Mouse (Mus musculus) CH12.LX (cell line): ENCODE measurements at regions not wholly inside any gene's neighbourhood (a gene's known extent, or its start where the extent isn't known, plus 50 kb on each side); places are given as distances from the start of the nearest gene placed in this dataset.

Experiments
- DNase-seq: peaks from one replicate; pipeline ENCODE4 v3.0.0-alpha.2; 2013; ENCODE audit errors: extremely low read depth
- H3K27ac ChIP-seq: 2 replicates; pipeline ENCODE4 v1.5.1; 2012; ENCODE audit warnings: low read depth, mild to moderate bottlenecking, control low read depth, moderate library complexity; ENCODE audit not compliant: insufficient read depth
- H3K27me3 ChIP-seq: replicated peaks from 2 replicates; pipeline ENCODE3; 2012; ENCODE audit warnings: inconsistent platforms
- H3K36me3 ChIP-seq, 2 experiments: replicated peaks in 1 of 2; 2 replicates each; pipeline versions ENCODE3 to v1.6.1; 2012; ENCODE audit warnings: inconsistent platforms in 1 of 2, low read length in 1 of 2, mild to moderate bottlenecking in 1 of 2, mixed read lengths in 1 of 2, moderate library complexity in 1 of 2; ENCODE audit not compliant: control insufficient read depth in 1 of 2, insufficient read depth in 1 of 2
- H3K4me1 ChIP-seq, 2 experiments: 2 replicates each; pipeline ENCODE4 v1.6.1; 2012; ENCODE audit warnings: inconsistent platforms in 1 of 2, moderate library complexity in 1 of 2; ENCODE audit not compliant: insufficient read depth in 2 of 2, control insufficient read depth in 1 of 2
- H3K4me2 ChIP-seq: 2 replicates; pipeline ENCODE4 v1.6.1; 2012; ENCODE audit warnings: low read depth, mild to moderate bottlenecking, control low read depth; ENCODE audit not compliant: poor library complexity, insufficient read depth, severe bottlenecking
- H3K4me3 ChIP-seq, 3 experiments: fragments of 150-350 bp in 1 of 3; sonication (generic) in 1 of 3; replicated peaks in 1 of 3; 2 replicates each; pipeline versions ENCODE3 to v1.5.1; 2011 to 2012; ENCODE audit warnings: low read depth in 2 of 3, low read length in 2 of 3, mild to moderate bottlenecking in 2 of 3, moderate library complexity in 2 of 3, control low read depth in 1 of 3, improper control_type of control experiment in 1 of 3, inconsistent platforms in 1 of 3, mixed read lengths in 1 of 3; ENCODE audit not compliant: poor library complexity in 1 of 3
- H3K79me2 ChIP-seq: replicated peaks from 2 replicates; pipeline ENCODE4 v1.6.1; 2012; ENCODE audit warnings: mild to moderate bottlenecking, moderate library complexity; ENCODE audit not compliant: control insufficient read depth, poor library complexity, insufficient read depth, severe bottlenecking; ENCODE audit errors: extremely low read depth
- H3K9ac ChIP-seq: 2 replicates; pipeline ENCODE4 v1.6.1; 2012; ENCODE audit warnings: low read depth, mild to moderate bottlenecking, control low read depth, moderate library complexity; ENCODE audit not compliant: insufficient read depth
- H3K9me3 ChIP-seq: replicated peaks from 2 replicates; pipeline ENCODE3; 2012; ENCODE audit warnings: low read length, inconsistent platforms, mixed read lengths
- BHLHE40 ChIP-seq: IDR thresholded peaks from 2 replicates; pipeline ENCODE4 v1.6.1; 2011; ENCODE audit warnings: mild to moderate bottlenecking, low read depth, low read length, improper control_type of control experiment
- CHD2 ChIP-seq: IDR thresholded peaks from 2 replicates; pipeline ENCODE4 v1.6.1; 2011; ENCODE audit warnings: low read length, improper control_type of control experiment
- CTCF ChIP-seq, 2 experiments: IDR thresholded peaks in 1 of 2; conservative IDR thresholded peaks in 1 of 2; 2 replicates each; pipeline ENCODE4 v1.5.1; 2011 to 2012; ENCODE audit warnings: low read depth in 2 of 2, low read length in 2 of 2, improper control_type of control experiment in 1 of 2, inconsistent platforms in 1 of 2, mild to moderate bottlenecking in 1 of 2, moderate library complexity in 1 of 2
- E2F4 ChIP-seq: IDR thresholded peaks from 2 replicates; pipeline ENCODE4 v1.6.1; 2011; ENCODE audit warnings: low read depth, low read length, improper control_type of control experiment; ENCODE audit not compliant: insufficient replicate concordance
- ELF1 ChIP-seq: IDR thresholded peaks from 2 replicates; pipeline ENCODE4 v1.6.1; 2014; ENCODE audit warnings: low read depth, mild to moderate bottlenecking, inconsistent platforms, low read length, improper control_type of control experiment
- EP300 ChIP-seq: IDR thresholded peaks from 2 replicates; pipeline ENCODE4 v1.6.1; 2011; ENCODE audit warnings: low read length, improper control_type of control experiment
- ETS1 ChIP-seq: conservative IDR thresholded peaks from 2 replicates; pipeline ENCODE4 v1.6.1; 2012; ENCODE audit warnings: low read depth, mild to moderate bottlenecking, inconsistent platforms, low read length, improper control_type of control experiment, moderate library complexity
- GABPA ChIP-seq: IDR thresholded peaks from 2 replicates; pipeline ENCODE4 v1.6.1; 2012; ENCODE audit warnings: low read depth, low read length, improper control_type of control experiment, inconsistent platforms; ENCODE audit not compliant: insufficient replicate concordance
- HCFC1 ChIP-seq: IDR thresholded peaks from 2 replicates; pipeline ENCODE4 v1.6.1; 2012; ENCODE audit warnings: low read depth, mild to moderate bottlenecking, inconsistent platforms, low read length, improper control_type of control experiment
- IRF4 ChIP-seq: IDR thresholded peaks from 2 replicates; pipeline ENCODE4 v1.6.1; 2014; ENCODE audit warnings: low read depth, mild to moderate bottlenecking, inconsistent platforms, low read length, improper control_type of control experiment
- JUN ChIP-seq: IDR thresholded peaks from 2 replicates; pipeline ENCODE4 v1.6.1; 2011; ENCODE audit warnings: low read depth, mild to moderate bottlenecking, low read length, improper control_type of control experiment, moderate library complexity; ENCODE audit not compliant: insufficient read depth
- JUND ChIP-seq: conservative IDR thresholded peaks from 2 replicates; pipeline ENCODE4 v1.6.1; 2011; ENCODE audit warnings: low read depth, low read length, improper control_type of control experiment
- MAZ ChIP-seq: IDR thresholded peaks from 2 replicates; pipeline ENCODE4 v1.6.1; 2012; ENCODE audit warnings: low read depth, mild to moderate bottlenecking, inconsistent platforms, low read length, improper control_type of control experiment, moderate library complexity
- MEF2A ChIP-seq: IDR thresholded peaks from 2 replicates; pipeline ENCODE4 v1.6.1; 2014; ENCODE audit warnings: low read depth, mild to moderate bottlenecking, inconsistent platforms, low read length, improper control_type of control experiment, borderline replicate concordance
- MYC ChIP-seq: IDR thresholded peaks from 2 replicates; pipeline ENCODE4 v1.6.1; 2011; ENCODE audit warnings: low read depth, mild to moderate bottlenecking, improper control_type of control experiment, low read length
- POLR2A ChIP-seq: IDR thresholded peaks from 2 replicates; pipeline ENCODE4 v1.6.1; 2011; ENCODE audit warnings: low read depth, mild to moderate bottlenecking, improper control_type of control experiment, low read length
- RAD21 ChIP-seq: IDR thresholded peaks from 2 replicates; pipeline ENCODE4 v1.6.1; 2011; ENCODE audit warnings: low read depth, mild to moderate bottlenecking, low read length, improper control_type of control experiment, moderate library complexity
- SIN3A ChIP-seq: IDR thresholded peaks from 2 replicates; pipeline ENCODE4 v1.6.1; 2012; ENCODE audit warnings: low read length, improper control_type of control experiment, inconsistent platforms
- SMC3 ChIP-seq: IDR thresholded peaks from 2 replicates; pipeline ENCODE4 v1.6.1; 2011; ENCODE audit warnings: low read depth, low read length, improper control_type of control experiment
- TCF12 ChIP-seq: IDR thresholded peaks from 2 replicates; pipeline ENCODE4 v1.6.1; 2014; ENCODE audit warnings: low read depth, mild to moderate bottlenecking, inconsistent platforms, low read length, improper control_type of control experiment
- UBTF ChIP-seq: IDR thresholded peaks from 2 replicates; pipeline ENCODE4 v1.6.1; 2012; ENCODE audit warnings: low read depth, mild to moderate bottlenecking, inconsistent platforms, low read length, improper control_type of control experiment, moderate library complexity
- USF1 ChIP-seq: IDR thresholded peaks from 2 replicates; pipeline ENCODE4 v1.6.1; 2014; ENCODE audit warnings: low read depth, mild to moderate bottlenecking, inconsistent platforms, low read length, improper control_type of control experiment
- USF2 ChIP-seq: conservative IDR thresholded peaks from 2 replicates; pipeline ENCODE4 v1.6.1; 2011; ENCODE audit warnings: low read depth, low read length, improper control_type of control experiment
- ZMIZ1 ChIP-seq: IDR thresholded peaks from 2 replicates; pipeline ENCODE4 v1.6.1; 2012; ENCODE audit warnings: low read depth, mild to moderate bottlenecking, inconsistent platforms, low read length, improper control_type of control experiment
- ZNF384 ChIP-seq: IDR thresholded peaks from 2 replicates; pipeline ENCODE4 v1.6.1; 2012; ENCODE audit warnings: low read depth, low read length, improper control_type of control experiment, inconsistent platforms
- dilution Hi-C: fragments of 300-500 bp; cut with MboI; formaldehyde crosslinking; loops from 2 replicates; pipeline ENCODE4 v1.14.3; 2020; ENCODE audit warnings: low sequenced_read_pairs; ENCODE audit not compliant: extremely low pct_unique_long_range_greater_than_20kb, extremely low pct_ligation_motif_present
- in situ Hi-C: fragments of 300-500 bp; cut with MboI; formaldehyde crosslinking; loops from 3 replicates; pipeline ENCODE4 v1.14.3; 2019; ENCODE audit warnings: low sequenced_read_pairs, low pct_ligation_motif_present, low pct_unique_long_range_greater_than_20kb, mixed read lengths

DNA sequence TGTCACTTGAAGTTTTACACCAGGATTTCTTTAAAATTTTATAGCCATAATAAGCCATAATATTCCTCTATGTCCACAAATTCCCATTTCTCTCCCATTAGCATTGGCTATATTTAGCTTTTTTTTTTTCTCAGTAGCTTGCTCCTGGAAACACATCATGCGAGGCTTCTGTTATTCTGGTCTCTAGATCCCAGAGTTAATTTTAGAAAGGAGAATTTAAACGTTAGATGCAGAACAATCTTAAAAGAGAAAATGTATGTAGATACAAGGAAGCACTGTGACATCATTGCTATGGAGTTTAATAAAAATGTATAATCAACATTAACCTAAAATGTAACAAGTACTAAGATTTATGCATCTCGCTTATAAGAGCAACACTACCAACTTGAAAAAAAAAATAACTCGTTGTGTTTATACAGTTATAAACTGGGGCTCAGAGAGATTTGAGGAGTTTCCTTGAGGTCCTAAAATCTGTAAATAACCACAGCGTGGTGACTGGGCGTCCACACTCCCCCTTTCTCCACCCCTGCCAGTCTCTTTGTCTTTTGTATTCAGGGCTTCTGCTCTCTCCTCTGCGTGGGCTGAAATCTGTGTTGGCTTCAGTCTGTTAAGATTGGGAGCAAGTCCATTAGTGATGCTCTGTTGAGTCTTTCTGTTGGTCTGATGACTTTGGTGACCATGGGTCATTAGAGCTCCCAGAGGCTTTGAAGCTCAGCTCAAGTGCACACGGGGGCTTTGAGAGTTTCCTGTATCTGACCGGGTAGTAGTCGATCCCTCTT, 188.8 kb downstream of the Dusp6 start:
- in situ Hi-C loops (loop anchor here (25.0 kb wide), 1 partner anchor 265 kb away; no protein-coding TSS in a partner anchor), dilution Hi-C loops (no loop called here)
- Histone ChIP-seq H3K79me2 (no peaks in the 10 kb centered on the region), H3K36me3 (no peaks in the 10 kb centered on the region), H3K4me3 (no peak overlapping the region), H3K4me1 (peaks cover 0 to 15% of the 10 kb centered on the region in 2 experiments; a peak in 2 of 4 replicates), H3K9ac (no peak overlapping the region), H3K9me3 (no peaks in the 10 kb centered on the region), H3K27me3 (no peaks in the 10 kb centered on the region), H3K4me2 (0 out of 2 replicates have a peak overlapping the region, but pooled peaks have one; percentile 11), H3K27ac (no peak overlapping the region)
- TF ChIP-seq HCFC1 (no peak), UBTF (no peak), ZMIZ1 (no peak), CHD2 (no peak), ELF1 (no peak), E2F4 (no peak), SIN3A (no peak), JUND (no peak), USF1 (no peak), IRF4 (no peak), MAZ (no peak), MYC (no peak), RAD21 (no peak), GABPA (no peak), MEF2A (no peak), SMC3 (no peak), ETS1 (no peak)
- DNase-seq: no peak

DNA sequence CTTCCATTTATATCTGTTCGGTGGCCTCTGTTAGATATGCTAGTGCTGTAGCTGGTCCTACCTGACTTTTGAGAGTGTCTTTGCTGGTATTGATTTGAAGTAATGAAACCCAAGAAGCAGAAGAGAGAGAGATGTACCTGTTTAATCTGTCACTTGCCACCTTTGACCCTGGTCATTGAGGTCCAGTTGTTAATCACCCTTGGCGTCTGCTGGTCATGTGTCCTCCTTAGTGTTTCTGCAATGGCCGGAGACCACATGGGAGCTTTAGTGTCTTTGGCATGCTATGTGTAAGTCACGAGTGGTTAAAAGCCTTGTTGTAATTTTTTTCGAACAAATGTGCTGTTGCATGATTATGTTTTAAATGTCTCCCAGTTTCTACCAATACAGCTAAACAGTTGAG, 193.1 kb downstream of the Dusp6 start:
- Histone ChIP-seq H3K27me3 (no peaks in the 10 kb centered on the region), H3K27ac (no peak overlapping the region), H3K9me3 (no peaks in the 10 kb centered on the region), H3K9ac (no peak overlapping the region), H3K36me3 (no peaks in the 10 kb centered on the region), H3K4me1 (peaks cover 2 to 19% of the 10 kb centered on the region in 2 experiments; a peak in 3 of 4 replicates), H3K79me2 (no peaks in the 10 kb centered on the region), H3K4me2 (no peak overlapping the region), H3K4me3 (no peak overlapping the region)
- no peak for TF ChIP-seq ETS1
- no peak for TF ChIP-seq JUN
- no peak for TF ChIP-seq USF2
- TF ChIP-seq CTCF (conservative IDR thresholded peaks at IDR 0.05 in 1 of 2, IDR thresholded peaks at IDR 0.05 in 1 of 2; ENCODE audit: low read depth in 2 of 2, low read length in 2 of 2): no peak
- no peak for TF ChIP-seq BHLHE40
- TF ChIP-seq TCF12: no peak
- no peak for TF ChIP-seq IRF4
- no peak for TF ChIP-seq ELF1
- TF ChIP-seq EP300: no peak
- no peak for TF ChIP-seq SIN3A
- no peak for TF ChIP-seq CHD2
- no peak for TF ChIP-seq ZNF384
- TF ChIP-seq POLR2A: no peak
- in situ Hi-C loops (loop anchor here (25.0 kb wide), 1 partner anchor 269 kb away; no protein-coding TSS in a partner anchor), dilution Hi-C loops (no loop called here)
- DNase-seq: no peak
